Mouse (Mus musculus) MEL (cell line): Measurements from ENCODE around the gene Scai. TPM values are rescaled to one million over a fixed set of nuclear protein-coding genes. Genes with fewer than 3 reads are reported as not detected.
A peak's percentile ranks its signal among the peaks of the same experiment; 100 is the strongest.

Source experiments
- DNase-seq: peaks from one replicate; pipeline ENCODE4 v3.0.0; 2011; ENCODE audit warnings: low read depth, low spot score
- H3K27ac ChIP-seq: 2 replicates; pipeline ENCODE4 v1.5.1; 2012; ENCODE audit warnings: low read depth, mild to moderate bottlenecking, control low read depth, low read length, moderate library complexity; ENCODE audit not compliant: control insufficient read depth
- H3K27me3 ChIP-seq, 2 experiments: fragments of 150-350 bp in 1 of 2; sonication (generic) in 1 of 2; 2 replicates each; pipeline ENCODE4 v1.6.1; 2012; ENCODE audit warnings: low read length in 2 of 2, mild to moderate bottlenecking in 2 of 2, improper control_type of control experiment in 1 of 2, moderate library complexity in 1 of 2; ENCODE audit not compliant: insufficient read depth in 2 of 2, control insufficient read depth in 1 of 2
- H3K36me3 ChIP-seq, 2 experiments: 2 replicates each; pipeline ENCODE4 v1.6.1; 2012 to 2014; ENCODE audit warnings: low read length in 2 of 2, improper control_type of control experiment in 1 of 2, inconsistent platforms in 1 of 2, mild to moderate bottlenecking in 1 of 2; ENCODE audit not compliant: insufficient read depth in 2 of 2, control insufficient read depth in 1 of 2
- H3K4me1 ChIP-seq, 2 experiments: fragments of 150-350 bp in 1 of 2; sonication (generic) in 1 of 2; 2 replicates each; pipeline ENCODE4 v1.6.1; 2012; ENCODE audit warnings: low read length in 2 of 2, improper control_type of control experiment in 1 of 2, mild to moderate bottlenecking in 1 of 2; ENCODE audit not compliant: insufficient read depth in 2 of 2, control insufficient read depth in 1 of 2
- H3K4me3 ChIP-seq, 2 experiments: fragments of 150-350 bp in 1 of 2; sonication (generic) in 1 of 2; 2 replicates each; pipeline ENCODE4 v1.5.1; 2012; ENCODE audit warnings: low read depth in 2 of 2, low read length in 2 of 2, mild to moderate bottlenecking in 2 of 2, moderate library complexity in 2 of 2, control low read depth in 1 of 2, improper control_type of control experiment in 1 of 2; ENCODE audit not compliant: control insufficient read depth in 1 of 2, insufficient read depth in 1 of 2
- H3K79me2 ChIP-seq: 2 replicates; pipeline ENCODE4 v1.6.1; 2012; ENCODE audit warnings: mild to moderate bottlenecking, low read length, moderate library complexity; ENCODE audit not compliant: control insufficient read depth, poor library complexity, insufficient read depth
- H3K9ac ChIP-seq: 2 replicates; pipeline ENCODE4 v1.6.1; 2012; ENCODE audit warnings: low read depth, mild to moderate bottlenecking, control low read depth, low read length, moderate library complexity; ENCODE audit not compliant: control insufficient read depth, poor library complexity, severe bottlenecking
- H3K9me3 ChIP-seq: fragments of 150-350 bp; sonication (generic); replicated peaks from 2 replicates; pipeline ENCODE4 v1.6.1; 2012; ENCODE audit warnings: mild to moderate bottlenecking, low read length, improper control_type of control experiment, moderate library complexity; ENCODE audit not compliant: insufficient read depth
- CTCF ChIP-seq, 3 experiments: IDR thresholded peaks in 2 of 3; conservative IDR thresholded peaks in 1 of 3; 2 replicates each; pipeline ENCODE4 v1.5.1; 2011 to 2012; ENCODE audit warnings: low read length in 3 of 3, low read depth in 2 of 3, mild to moderate bottlenecking in 2 of 3, improper control_type of control experiment in 1 of 3, inconsistent platforms in 1 of 3, mixed read lengths in 1 of 3, moderate library complexity in 1 of 3; ENCODE audit not compliant: control insufficient read depth in 1 of 3, insufficient read depth in 1 of 3, poor library complexity in 1 of 3, severe bottlenecking in 1 of 3
- GATA1 ChIP-seq: IDR thresholded peaks from 2 replicates; pipeline ENCODE4 v1.6.1; 2011; ENCODE audit warnings: low read depth, low read length, improper control_type of control experiment
- HCFC1 ChIP-seq: IDR thresholded peaks from 2 replicates; pipeline ENCODE4 v1.6.1; 2012; ENCODE audit warnings: low read depth, mild to moderate bottlenecking, inconsistent platforms, low read length, improper control_type of control experiment, moderate library complexity
- KAT2A ChIP-seq: conservative IDR thresholded peaks from 2 replicates; pipeline ENCODE4 v1.6.1; 2012; ENCODE audit warnings: low read depth, low read length, improper control_type of control experiment, inconsistent platforms
- MAFK ChIP-seq: IDR thresholded peaks from 2 replicates; pipeline ENCODE4 v1.6.1; 2011; ENCODE audit warnings: low read depth, mild to moderate bottlenecking, low read length, improper control_type of control experiment, borderline replicate concordance
- MAX ChIP-seq: IDR thresholded peaks from 2 replicates; pipeline ENCODE4 v1.6.1; 2011; ENCODE audit warnings: low read length, improper control_type of control experiment
- MXI1 ChIP-seq: IDR thresholded peaks from 2 replicates; pipeline ENCODE4 v1.6.1; 2011; ENCODE audit warnings: mild to moderate bottlenecking, low read depth, low read length, improper control_type of control experiment
- MYB ChIP-seq: IDR thresholded peaks from 2 replicates; pipeline ENCODE4 v1.6.1; 2011; ENCODE audit warnings: mild to moderate bottlenecking, low read depth, low read length, improper control_type of control experiment
- MYC ChIP-seq: IDR thresholded peaks from 2 replicates; pipeline ENCODE4 v1.6.1; 2011; ENCODE audit warnings: low read depth, mild to moderate bottlenecking, low read length, improper control_type of control experiment, moderate library complexity
- POLR2A ChIP-seq, 2 experiments: IDR thresholded peaks; 2 replicates each; pipeline ENCODE4 v1.6.1; 2011 to 2012; ENCODE audit warnings: low read length in 2 of 2, mild to moderate bottlenecking in 2 of 2, control low read depth in 1 of 2, improper control_type of control experiment in 1 of 2, low read depth in 1 of 2, moderate library complexity in 1 of 2; ENCODE audit not compliant: control insufficient read depth in 1 of 2, insufficient read depth in 1 of 2, poor library complexity in 1 of 2
- POLR2AphosphoS5 ChIP-seq: IDR thresholded peaks from 2 replicates; pipeline ENCODE4 v1.6.1; 2012; ENCODE audit warnings: low read depth, borderline replicate concordance, mild to moderate bottlenecking, inconsistent platforms, low read length, moderate library complexity, mixed read lengths
- TCF12 ChIP-seq: IDR thresholded peaks from 2 replicates; pipeline ENCODE4 v1.6.1; 2014; ENCODE audit warnings: low read depth, mild to moderate bottlenecking, inconsistent platforms, low read length, improper control_type of control experiment, moderate library complexity
- polyA plus RNA-seq, 2 experiments: library from polyadenylated mRNA; stranded (reverse) in 1 of 2; unstranded in 1 of 2; fragments of >175 nt in 1 of 2; fragments of >200 nt in 1 of 2; gene quantifications; 2 replicates each; pipeline versions ENCODE4 v1.2.1 to v1.2.4; 2012; ENCODE audit warnings: low replicate concordance in 2 of 2, low read depth in 1 of 2; ENCODE audit not compliant: insufficient read length in 2 of 2, insufficient read depth in 1 of 2, missing spikeins in 1 of 2
- total RNA-seq: library from RNA; depleted of rRNA; stranded (reverse); fragments of 300-350 nt; gene quantifications from 2 replicates; pipeline ENCODE4 v1.2.3, GENCODE M21; 2012

The Scai gene
- total and polyA plus RNA-seq, 3 experiments: 1.8 to 4.6 TPM; not detected in 1

DNA sequence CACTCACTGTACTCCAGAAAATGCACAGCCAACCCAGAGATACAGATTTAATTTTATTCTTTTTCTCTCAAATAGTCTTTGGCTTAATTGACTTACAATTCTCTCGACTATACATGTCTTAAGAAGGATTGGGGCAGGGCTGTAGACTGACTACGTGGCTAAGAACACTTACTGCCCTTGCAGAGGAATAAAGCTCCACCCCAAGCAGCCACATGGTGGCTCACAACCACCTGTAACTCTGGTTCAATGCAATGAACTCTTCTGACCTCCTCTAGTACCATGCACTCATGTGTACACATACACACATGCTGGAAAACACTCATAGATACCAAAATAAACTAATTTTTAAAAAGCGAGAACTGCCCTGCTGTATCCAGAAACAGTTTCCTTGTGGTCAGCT, 4.6 kb downstream of the Scai start:
- Histone ChIP-seq H3K27me3 (no peaks in the 10 kb centered on the region), H3K4me3 (no peak overlapping the region), H3K27ac (no peak overlapping the region), H3K9ac (no peak overlapping the region), H3K9me3 (no peaks in the 10 kb centered on the region), H3K79me2 (peaks cover 4% of the 10 kb centered on the region; the same call in 1 of the 2 replicates), H3K4me1 (no peaks in the 10 kb centered on the region; a peak in 1 of 4 replicates), H3K36me3 (peaks cover 0 to 3% of the 10 kb centered on the region in 2 experiments; a peak in 1 of 4 replicates)
- TF ChIP-seq MXI1 (no peak), POLR2AphosphoS5 (no peak), MYB (no peak), CTCF (IDR thresholded peaks at IDR 0.05 in 2 of 3, conservative IDR thresholded peaks at IDR 0.05 in 1 of 3; ENCODE audit: control insufficient read depth in 1 of 3, insufficient read depth in 1 of 3, low read depth in 2 of 3, low read length in 3 of 3, poor library complexity in 1 of 3, severe bottlenecking in 1 of 3) (peak in 2 of 3 experiments; percentile 6 to 15; a peak in 1 of 6 replicates), TCF12 (no peak), HCFC1 (no peak), MYC (no peak), KAT2A (no peak)
- peak; percentile 12 for DNase-seq

DNA sequence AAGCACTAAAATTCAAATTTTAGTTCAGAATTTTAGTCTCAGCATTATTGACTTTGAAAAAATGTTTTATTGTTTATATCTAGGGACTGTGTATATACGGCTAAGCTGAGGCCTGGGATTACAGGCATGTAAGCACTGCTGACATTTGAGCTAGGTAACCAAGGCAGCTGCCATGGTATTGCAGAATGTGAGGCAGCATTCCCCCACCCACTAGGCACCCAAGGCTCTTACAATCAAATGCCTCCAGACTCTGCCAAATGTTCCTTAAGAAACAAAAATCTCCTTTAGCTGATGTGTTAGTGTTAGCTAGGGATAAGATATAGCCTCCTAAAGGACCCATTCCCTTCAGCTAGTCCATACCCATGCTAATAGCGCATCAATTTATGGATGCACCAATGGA, 6.9 kb downstream of the Scai start:
- no peaks in the 10 kb centered on the region for H3K9me3 ChIP-seq
- no peak overlapping the region for H3K27ac ChIP-seq
- no peak overlapping the region for H3K4me3 ChIP-seq
- no peak overlapping the region for H3K9ac ChIP-seq
- no peaks in the 10 kb centered on the region for H3K36me3 ChIP-seq
- no peak for DNase-seq
- no peaks in the 10 kb centered on the region for H3K27me3 ChIP-seq
- no peaks in the 10 kb centered on the region for H3K79me2 ChIP-seq
- no peak for TF ChIP-seq MAFK
- no peaks in the 10 kb centered on the region for H3K4me1 ChIP-seq

DNA sequence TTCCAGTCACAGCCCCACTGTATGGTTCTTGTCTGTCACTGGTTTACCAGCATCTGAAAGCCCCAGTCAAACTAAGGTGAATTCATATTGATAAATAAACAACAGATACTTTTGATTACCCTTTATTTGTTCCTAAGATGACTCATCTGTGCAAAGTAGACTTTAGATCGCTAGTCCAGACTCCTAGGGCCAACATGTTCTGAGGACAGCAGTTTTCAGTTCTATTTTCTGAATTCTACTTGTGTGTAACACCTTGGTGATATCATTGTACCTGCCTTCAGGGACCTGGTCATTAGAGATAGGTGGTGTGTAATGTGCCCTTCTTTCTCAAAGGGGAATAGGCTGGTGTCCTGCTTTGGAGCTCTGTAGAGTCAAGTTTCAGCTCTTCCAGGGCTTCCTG, 29.5 kb downstream of the Scai start:
- DNase-seq: no peak
- Histone ChIP-seq H3K79me2 (no peaks in the 10 kb centered on the region), H3K9ac (no peak overlapping the region), H3K27ac (no peak overlapping the region), H3K36me3 (peaks cover 0 to 22% of the 10 kb centered on the region in 2 experiments; a peak in 3 of 4 replicates), H3K27me3 (no peaks in the 10 kb centered on the region), H3K4me3 (no peak overlapping the region), H3K9me3 (no peaks in the 10 kb centered on the region), H3K4me1 (peaks cover 12 to 17% of the 10 kb centered on the region in 2 experiments)
- TF ChIP-seq TCF12: no peak
- no peak for TF ChIP-seq GATA1
- no peak for TF ChIP-seq MAX
- TF ChIP-seq POLR2A (IDR thresholded peaks at IDR 0.05; ENCODE audit: control insufficient read depth in 1 of 2, insufficient read depth in 1 of 2, low read depth in 1 of 2, low read length in 2 of 2, poor library complexity in 1 of 2): no peak
- TF ChIP-seq MYB: no peak
